Mouse (Mus musculus) erythroblast, embryonic 14.5 days (primary cell): ENCODE results near the gene Smg6.

Experiments used
- GATA1 ChIP-seq: IDR thresholded peaks from 2 replicates; pipeline ENCODE4 v1.6.1; 2012; ENCODE audit warnings: low read length, inconsistent platforms, mixed read lengths
- TAL1 ChIP-seq: IDR thresholded peaks from 3 replicates; pipeline ENCODE4 v1.6.1; 2012; ENCODE audit warnings: low read length, inconsistent platforms, mixed read lengths

- TF ChIP-seq TAL1 (no peak), GATA1 (no peak)
These were observed 69.2 kb downstream of the Smg6 start for GRCm38 (mm10) chr11:74994856-74995255.
